Mouse (Mus musculus) gastrocnemius, postnatal 14 days (tissue): Measurements from ENCODE around the gene Rad54l2. TPM values are rescaled to one million over a fixed set of nuclear protein-coding genes. Genes with fewer than 3 reads are reported as not detected.

Experiments used
- DNase-seq: peaks from one replicate; pipeline ENCODE4 v3.0.0; 2021; ENCODE audit warnings: mixed read lengths
- intact Hi-C: fragments of 180-260 bp; cut with DNase I; formaldehyde crosslinking; loops from one replicate; pipeline ENCODE4 v1.15.1; 2025; ENCODE audit warnings: low total_unique reads
- total RNA-seq, 2 experiments: library from RNA; stranded (reverse); gene quantifications; 2 replicates each; pipeline ENCODE4 v1.2.3; 2021

Rad54l2 gene
- total RNA-seq, 2 experiments from 2014 or later: 6.6 to 7.1 TPM

DNA sequence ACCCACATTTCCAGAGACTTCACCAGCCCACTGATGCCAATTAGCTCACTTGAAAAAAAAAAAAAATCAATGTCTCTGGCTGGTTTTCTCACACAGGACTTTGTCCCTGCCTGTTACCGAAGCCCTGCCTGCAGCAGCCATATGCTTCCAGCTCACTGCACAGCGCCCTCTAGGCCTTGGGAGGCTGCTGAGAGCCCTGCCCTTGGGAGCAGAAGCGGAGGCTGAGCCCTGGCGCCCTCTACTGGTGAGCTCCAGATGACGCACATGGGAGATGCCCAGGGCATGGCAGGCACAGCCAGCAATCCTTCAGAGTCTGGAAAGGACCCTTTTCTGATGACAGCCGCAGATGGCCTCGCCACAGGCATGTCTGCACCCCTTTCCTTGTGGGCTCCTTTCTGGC lies 145.9 kb downstream of the Rad54l2 start:
- peak; percentile 58 for DNase-seq
- intact Hi-C loops: no loop called here

DNA sequence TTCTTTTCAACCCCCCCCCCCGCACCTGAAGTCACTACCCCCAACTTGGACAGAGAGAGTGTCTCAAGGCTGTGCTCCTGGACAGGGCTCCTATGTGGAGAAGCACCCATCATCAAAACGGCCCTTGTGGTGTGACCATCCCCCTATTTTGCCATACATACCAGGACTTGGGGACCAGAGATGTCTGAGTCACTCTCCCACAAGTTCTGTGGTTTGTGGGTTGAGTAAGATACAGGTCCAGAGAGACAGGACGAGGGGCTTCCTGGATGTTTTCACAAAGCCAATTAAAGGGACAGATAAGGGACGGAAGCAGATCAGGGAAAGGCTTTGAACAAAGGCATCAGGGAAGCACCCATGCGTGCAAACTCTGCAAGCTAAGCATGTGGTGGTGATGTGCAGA lies 147.6 kb downstream of the Rad54l2 start:
- no peak for DNase-seq
- intact Hi-C loops: no loop called here

DNA sequence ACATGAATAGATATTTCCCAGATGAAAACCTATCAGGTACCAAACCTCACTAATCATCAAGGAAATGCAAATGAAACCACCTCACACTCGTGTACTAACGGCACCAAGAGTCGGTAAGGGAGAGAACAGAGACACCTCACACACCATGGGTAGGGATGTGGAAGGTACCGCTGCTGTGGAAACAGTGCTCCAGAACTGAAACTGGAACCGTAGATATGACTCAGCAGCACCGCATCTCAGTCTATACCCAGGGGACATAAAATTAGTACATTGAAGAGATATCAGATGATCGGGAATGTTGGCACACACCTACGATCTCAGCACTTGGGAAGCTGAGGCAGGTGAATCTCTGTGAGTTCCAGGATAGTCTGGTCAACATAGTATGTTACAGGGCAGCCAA lies 150.8 kb downstream of the Rad54l2 start:
- intact Hi-C loops: no loop called here

More for the DNA sequence above, 150.8 kb downstream of the Rad54l2 start:
- DNase-seq: no peak

Other genes starting within 250 kb of the Rad54l2 start
- gene Iqcf3, start 227.6 kb downstream of the Rad54l2 start, total RNA-seq: not detected
- gene Iqcf4, start 218.2 kb downstream of the Rad54l2 start, total RNA-seq: not detected
- not detected for gene Iqcf6, start 162.6 kb downstream of the Rad54l2 start, total RNA-seq
- not detected for gene Grm2, start 133.1 kb downstream of the Rad54l2 start, total RNA-seq
- gene Tex264, start 103.3 kb downstream of the Rad54l2 start, total RNA-seq: 10 to 100 TPM; 17.3 to 20.6 TPM
- gene Dcaf1, start 32.7 kb upstream of the Rad54l2 start, total RNA-seq: 10 to 100 TPM; 11.2 to 12.2 TPM
- gene Rbm15b, start 98.2 kb upstream of the Rad54l2 start, total RNA-seq: 1 to 10 TPM; 6.8 to 9.9 TPM
- 10 to 100 TPM; 47.4 to 61.3 TPM for gene Manf, start 102.8 kb upstream of the Rad54l2 start, total RNA-seq